Mouse (Mus musculus): Measurements from ENCODE around the gene Ppil4.

Ppil4 gene

DNA sequence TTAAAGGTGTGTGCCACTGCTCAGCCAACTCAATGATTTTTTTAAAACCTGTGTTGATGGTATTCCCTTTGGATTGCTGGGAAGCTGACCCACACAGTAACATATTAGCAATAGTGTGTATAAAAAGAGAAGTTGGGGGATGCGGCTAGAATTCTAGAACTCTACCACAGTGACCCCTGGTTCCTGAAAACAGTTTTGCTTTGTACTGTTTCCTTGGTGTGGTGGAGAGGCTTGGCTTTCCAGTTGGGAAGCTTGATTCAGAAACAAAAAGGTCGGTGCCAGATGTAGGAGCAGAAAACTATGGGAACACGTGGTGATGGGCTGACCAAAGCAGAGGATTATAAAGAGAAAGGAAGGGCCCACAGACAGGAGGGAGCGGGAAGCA is 32.6 kb downstream of the Ppil4 start:
- no peak for DNase-seq

GRCm38 (mm10) chr10:7826106-7826505 is 33.4 kb downstream of the Ppil4 start:
- DNase-seq = no peak

- peak; percentile 33 for DNase-seq
Observed at GRCm38 (mm10) chr10:7832171-7832676, 39.5 kb downstream of the Ppil4 start, which contains the start of gene Zc3h12d. Gene Zc3h12d (plus strand): TSS chr10:7832470.

GRCm38 (mm10) chr10:7833377-7834165 is 40.9 kb downstream of the Ppil4 start:
- DNase-seq = no peak

- no peak for DNase-seq
Observed at GRCm38 (mm10) chr10:7834671-7835225, 42.1 kb downstream of the Ppil4 start.

- DNase-seq = no peak
Observed at GRCm38 (mm10) chr10:7836902-7837301, 44.2 kb downstream of the Ppil4 start.

- DNase-seq = no peak
Observed at GRCm38 (mm10) chr10:7837446-7837845, 44.8 kb downstream of the Ppil4 start.

GRCm38 (mm10) chr10:7838036-7838435 is 45.3 kb downstream of the Ppil4 start:
- no peak for DNase-seq

DNA sequence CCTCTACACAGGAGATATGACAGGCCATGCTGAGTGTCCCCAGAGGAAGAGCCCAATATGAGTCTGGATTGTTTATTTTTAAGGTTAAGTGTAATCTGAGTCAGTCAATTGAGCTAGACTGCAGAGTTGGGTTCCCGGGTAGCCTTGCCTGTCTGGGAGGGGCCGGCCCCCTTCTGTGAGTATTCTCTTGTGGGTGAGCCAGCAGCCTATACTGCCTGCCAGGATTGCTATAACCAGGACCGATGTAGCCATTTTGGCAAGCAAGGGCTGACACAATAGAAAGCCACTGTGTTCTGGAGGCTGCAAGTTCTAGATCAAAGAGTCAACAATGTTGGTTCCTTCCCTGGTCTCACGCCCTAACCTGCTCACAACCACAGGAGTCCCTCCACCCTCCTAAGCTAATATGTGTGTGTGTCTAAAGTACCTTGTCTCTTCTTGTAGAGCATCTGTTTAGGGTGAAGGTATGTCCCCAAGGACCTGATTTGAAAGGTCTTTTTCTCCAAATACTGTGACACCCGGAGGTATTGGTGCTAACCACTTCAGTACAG is 46.3 kb downstream of the Ppil4 start:
- DNase-seq = no peak

DNA sequence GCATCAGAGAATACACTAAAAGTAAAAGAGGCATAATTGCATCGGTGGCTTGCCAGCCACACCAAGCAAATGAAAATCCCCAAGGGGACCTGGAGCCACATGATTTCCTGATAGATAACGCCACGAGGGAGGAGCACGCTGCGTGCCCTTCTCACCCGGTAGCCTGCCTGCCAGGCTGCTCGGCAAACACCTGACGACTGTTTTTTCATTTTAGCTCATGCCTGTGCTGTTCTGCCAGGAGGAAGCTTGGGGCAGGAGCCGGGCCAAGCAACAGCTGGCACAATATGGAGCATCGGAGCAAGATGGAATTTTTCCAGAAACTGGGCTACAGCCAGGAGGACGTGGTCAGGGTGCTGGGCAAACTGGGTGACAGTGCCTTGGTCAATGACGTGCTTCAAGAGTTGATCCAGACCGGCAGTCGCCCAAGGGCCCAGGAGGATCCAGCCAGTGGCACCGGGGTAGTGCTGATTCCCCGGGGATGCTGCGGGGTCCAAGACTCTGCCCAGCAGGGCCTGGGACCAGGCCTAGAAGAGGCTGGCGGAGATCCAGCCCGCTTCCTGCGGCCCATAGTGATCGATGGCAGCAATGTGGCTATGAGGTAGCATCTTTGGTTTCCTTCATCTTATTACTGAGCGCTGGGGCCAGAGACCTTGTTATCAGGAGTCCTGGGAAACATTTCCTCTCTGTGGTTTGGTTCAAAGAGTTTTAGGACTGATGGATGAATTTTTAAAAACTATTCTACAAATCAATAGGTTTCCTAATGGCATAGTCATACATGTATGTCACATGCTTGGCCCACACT is 47.1 kb downstream of the Ppil4 start:
- DNase-seq = no peak

- DNase-seq = no peak
Observed at GRCm38 (mm10) chr10:7840353-7840733, 47.7 kb downstream of the Ppil4 start.

DNA sequence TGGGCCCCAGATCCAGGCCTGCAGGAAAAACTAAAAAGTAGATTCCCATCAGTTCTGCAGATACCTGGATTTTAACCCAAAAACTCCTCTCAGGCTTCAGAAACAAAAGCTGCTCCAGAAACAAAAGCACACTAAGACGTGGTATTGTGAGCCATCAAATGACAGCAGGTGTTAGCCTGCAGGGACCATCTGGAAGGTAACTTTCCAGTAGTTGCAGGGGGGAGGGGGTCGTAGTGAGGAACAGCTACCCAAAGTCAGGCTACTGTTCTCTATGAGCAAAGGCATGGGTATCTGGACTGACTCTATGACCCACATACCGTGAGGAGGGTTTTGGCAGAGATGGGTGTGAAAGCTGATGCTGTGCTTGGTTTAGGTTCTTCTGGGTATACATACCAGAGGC is 48.1 kb downstream of the Ppil4 start:
- no peak for DNase-seq

GRCm38 (mm10) chr10:7841571-7842080 is 48.9 kb downstream of the Ppil4 start:
- no peak for DNase-seq

- no peak for DNase-seq
Observed at GRCm38 (mm10) chr10:7843181-7843580, 50.5 kb downstream of the Ppil4 start.

GRCm38 (mm10) chr10:7844161-7844560 is 51.5 kb downstream of the Ppil4 start:
- DNase-seq = no peak

- DNase-seq = no peak
Observed at GRCm38 (mm10) chr10:7845136-7845535, 52.4 kb downstream of the Ppil4 start.

GRCm38 (mm10) chr10:7845991-7846390 is 53.3 kb downstream of the Ppil4 start:
- no peak for DNase-seq

GRCm38 (mm10) chr10:7847166-7847605 is 54.5 kb downstream of the Ppil4 start:
- DNase-seq = no peak

DNA sequence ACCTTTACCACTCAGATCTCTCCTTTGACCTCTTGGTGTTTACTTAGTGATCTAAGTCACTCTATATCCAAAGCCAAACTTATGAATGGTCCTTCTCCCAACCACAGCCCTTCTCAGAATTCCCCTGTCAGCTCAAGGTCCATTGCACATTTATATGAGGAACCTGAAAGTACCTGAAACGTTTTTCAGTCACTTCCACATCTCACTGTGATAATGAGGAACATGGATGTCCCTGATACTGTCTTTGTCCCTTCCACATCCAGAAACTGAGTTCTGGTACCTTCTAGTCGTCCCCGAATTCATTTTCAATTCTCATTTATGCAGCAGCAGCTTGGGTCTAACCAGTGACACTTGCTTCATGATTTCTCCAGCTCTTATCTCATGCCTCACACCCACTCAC is 59.2 kb downstream of the Ppil4 start:
- no peak for DNase-seq

- DNase-seq = no peak
Observed at GRCm38 (mm10) chr10:7860494-7860893, 67.8 kb downstream of the Ppil4 start.

- no peak for DNase-seq
Observed at GRCm38 (mm10) chr10:7861259-7861936, 68.7 kb downstream of the Ppil4 start.

- no peak for DNase-seq
Observed at GRCm38 (mm10) chr10:7861937-7862657, 69.4 kb downstream of the Ppil4 start.

Measured in retina, postnatal 1 day (tissue).